Mouse (Mus musculus): Measurements from ENCODE around the gene Atrnl1. TPM values are rescaled to one million over a fixed set of nuclear protein-coding genes. Genes with fewer than 3 reads are reported as not detected.
"Not testable (repeated sequence)": the region's sequence is repeated elsewhere in the genome, so short reads cannot be mapped to it uniquely, and the experiment has no call there.

Gene Atrnl1
- polyA plus RNA-seq, 1 experiment from 2014 or later: 4.5 TPM

GRCm38 (mm10) chr19:57658111-57659091 is 47.6 kb downstream of the Atrnl1 start:
- H3K9me3 ChIP-seq: no peaks in the 10 kb centered on the region
- peaks cover 37% of the 10 kb centered on the region for H3K36me3 ChIP-seq
- 88% methylated on average over 8 of the region's 8 CpGs for WGBS
- no peak overlapping the region for H3K4me3 ChIP-seq
- H3K27me3 ChIP-seq (ENCODE audit: insufficient read depth, poor library complexity, severe bottlenecking): no peaks in the 10 kb centered on the region
- DNase-seq (ENCODE audit: low spot score): no peak
- H3K4me1 ChIP-seq (replicated peaks): 0 out of 2 replicates have a peak, but pooled peaks cover 4% of the 10 kb centered on the region
- H3K27ac ChIP-seq: no peak overlapping the region

- 0 out of 2 replicates have a peak, but pooled peaks cover 11% of the 10 kb centered on the region for H3K4me1 ChIP-seq (replicated peaks)
- peaks cover 38% of the 10 kb centered on the region for H3K36me3 ChIP-seq
- 89% methylated on average over 9 of the region's 9 CpGs for WGBS
- H3K27ac ChIP-seq: no peak overlapping the region
- no peak overlapping the region for H3K4me3 ChIP-seq
- no peaks in the 10 kb centered on the region for H3K27me3 ChIP-seq (ENCODE audit: insufficient read depth, poor library complexity, severe bottlenecking)
- no peaks in the 10 kb centered on the region for H3K9me3 ChIP-seq
- DNase-seq (ENCODE audit: low spot score): no peak
These were observed 56.2 kb downstream of the Atrnl1 start for GRCm38 (mm10) chr19:57667011-57667410.

GRCm38 (mm10) chr19:57667946-57668345 is 57.1 kb downstream of the Atrnl1 start:
- Histone ChIP-seq H3K4me3 (no peak overlapping the region), H3K36me3 (peaks cover 37% of the 10 kb centered on the region), H3K27ac (no peak overlapping the region), H3K9me3 (no peaks in the 10 kb centered on the region), H3K27me3 (ENCODE audit: insufficient read depth, poor library complexity, severe bottlenecking) (no peaks in the 10 kb centered on the region), H3K4me1 (replicated peaks) (0 out of 2 replicates have a peak, but pooled peaks cover 8% of the 10 kb centered on the region)
- 91% methylated on average over 10 of the region's 10 CpGs for WGBS
- no peak for DNase-seq (ENCODE audit: low spot score)

- 0 out of 2 replicates have a peak, but pooled peaks cover 6% of the 10 kb centered on the region for H3K36me3 ChIP-seq
- no peaks in the 10 kb centered on the region for H3K9me3 ChIP-seq
- H3K27me3 ChIP-seq (ENCODE audit: insufficient read depth, poor library complexity, severe bottlenecking): no peaks in the 10 kb centered on the region
- H3K4me1 ChIP-seq (replicated peaks): no peaks in the 10 kb centered on the region
- WGBS: 90% methylated on average over 3 of the region's 3 CpGs
- H3K27ac ChIP-seq: no peak overlapping the region
- DNase-seq (ENCODE audit: low spot score): no peak
- H3K4me3 ChIP-seq: no peak overlapping the region
These were observed 68.6 kb downstream of the Atrnl1 start for GRCm38 (mm10) chr19:57679455-57679854.

- 95% methylated on average over 20 of the region's 20 CpGs for WGBS
- H3K9me3 ChIP-seq: no peaks in the 10 kb centered on the region
- no peaks in the 10 kb centered on the region for H3K27me3 ChIP-seq (ENCODE audit: insufficient read depth, poor library complexity, severe bottlenecking)
- H3K4me3 ChIP-seq: no peak overlapping the region
- no peak overlapping the region for H3K27ac ChIP-seq
- H3K4me1 ChIP-seq (replicated peaks): no peaks in the 10 kb centered on the region
- peaks cover 14% of the 10 kb centered on the region for H3K36me3 ChIP-seq
- no peak for DNase-seq (ENCODE audit: low spot score)
These were observed 75.8 kb downstream of the Atrnl1 start for GRCm38 (mm10) chr19:57686596-57686995.

- Histone ChIP-seq H3K36me3 (peaks cover 40% of the 10 kb centered on the region), H3K27ac (no peak overlapping the region), H3K4me3 (no peak overlapping the region), H3K27me3 (ENCODE audit: insufficient read depth, poor library complexity, severe bottlenecking) (no peaks in the 10 kb centered on the region), H3K9me3 (no peaks in the 10 kb centered on the region), H3K4me1 (replicated peaks) (no peaks in the 10 kb centered on the region)
- WGBS: 80% methylated on average over 3 of the region's 3 CpGs
- DNase-seq (ENCODE audit: low spot score): no peak
These were observed 81.7 kb downstream of the Atrnl1 start for GRCm38 (mm10) chr19:57692566-57692965.

- H3K4me3 ChIP-seq; H3K27me3 ChIP-seq (ENCODE audit: insufficient read depth, poor library complexity, severe bottlenecking); H3K27ac ChIP-seq; H3K9me3 ChIP-seq; H3K4me1 ChIP-seq (replicated peaks); DNase-seq (ENCODE audit: low spot score): not testable (repeated sequence)
- 96% methylated on average over 5 of the region's 5 CpGs for WGBS
- peaks cover 47% of the 10 kb centered on the region for H3K36me3 ChIP-seq
These were observed 85.9 kb downstream of the Atrnl1 start for GRCm38 (mm10) chr19:57696781-57697180.

- Histone ChIP-seq H3K9me3 (no peaks in the 10 kb centered on the region), H3K4me3 (no peak overlapping the region), H3K27ac (no peak overlapping the region), H3K36me3 (peaks cover 43% of the 10 kb centered on the region), H3K27me3 (ENCODE audit: insufficient read depth, poor library complexity, severe bottlenecking) (no peaks in the 10 kb centered on the region), H3K4me1 (replicated peaks) (no peaks in the 10 kb centered on the region)
- 88% methylated on average over 5 of the region's 5 CpGs for WGBS
- DNase-seq (ENCODE audit: low spot score): no peak
These were observed 102.3 kb downstream of the Atrnl1 start for GRCm38 (mm10) chr19:57713138-57713537.

- Histone ChIP-seq H3K4me3 (no peak overlapping the region), H3K4me1 (replicated peaks) (no peaks in the 10 kb centered on the region), H3K27ac (no peak overlapping the region), H3K9me3 (no peaks in the 10 kb centered on the region), H3K27me3 (ENCODE audit: insufficient read depth, poor library complexity, severe bottlenecking) (no peaks in the 10 kb centered on the region), H3K36me3 (peaks cover 12% of the 10 kb centered on the region)
- whole genome bisulfite sequencing: 87% methylated on average over 6 of the region's 6 CpGs
- DNase-seq (ENCODE audit: low spot score): peak; percentile 12
These were observed 114.1 kb downstream of the Atrnl1 start for GRCm38 (mm10) chr19:57724920-57725319.

GRCm38 (mm10) chr19:57725326-57725725 is 114.5 kb downstream of the Atrnl1 start:
- DNase-seq (ENCODE audit: low spot score): no peak
- H3K4me1 ChIP-seq (replicated peaks): no peaks in the 10 kb centered on the region
- 94% methylated on average over 2 of the region's 2 CpGs for WGBS
- H3K4me3 ChIP-seq: no peak overlapping the region
- H3K36me3 ChIP-seq: peaks cover 13% of the 10 kb centered on the region
- no peak overlapping the region for H3K27ac ChIP-seq
- no peaks in the 10 kb centered on the region for H3K27me3 ChIP-seq (ENCODE audit: insufficient read depth, poor library complexity, severe bottlenecking)
- no peaks in the 10 kb centered on the region for H3K9me3 ChIP-seq

GRCm38 (mm10) chr19:57727009-57727408 is 116.2 kb downstream of the Atrnl1 start:
- H3K4me1 ChIP-seq (replicated peaks): no peaks in the 10 kb centered on the region
- 96% methylated on average over 4 of the region's 4 CpGs for WGBS
- H3K27ac ChIP-seq: no peak overlapping the region
- DNase-seq (ENCODE audit: low spot score): no peak
- no peaks in the 10 kb centered on the region for H3K27me3 ChIP-seq (ENCODE audit: insufficient read depth, poor library complexity, severe bottlenecking)
- H3K4me3 ChIP-seq: no peak overlapping the region
- H3K36me3 ChIP-seq: peaks cover 24% of the 10 kb centered on the region
- no peaks in the 10 kb centered on the region for H3K9me3 ChIP-seq

GRCm38 (mm10) chr19:57737475-57737874 is 126.6 kb downstream of the Atrnl1 start:
- no peak overlapping the region for H3K27ac ChIP-seq
- no peak overlapping the region for H3K4me3 ChIP-seq
- no peaks in the 10 kb centered on the region for H3K9me3 ChIP-seq
- peaks cover 24% of the 10 kb centered on the region for H3K36me3 ChIP-seq
- H3K4me1 ChIP-seq (replicated peaks): no peaks in the 10 kb centered on the region
- WGBS: 81% methylated on average over 3 of the region's 3 CpGs
- H3K27me3 ChIP-seq (ENCODE audit: insufficient read depth, poor library complexity, severe bottlenecking): no peaks in the 10 kb centered on the region
- no peak for DNase-seq (ENCODE audit: low spot score)

- no peak overlapping the region for H3K27ac ChIP-seq
- H3K4me3 ChIP-seq: no peak overlapping the region
- no peaks in the 10 kb centered on the region for H3K9me3 ChIP-seq
- 71% methylated on average over 9 of the region's 9 CpGs for WGBS
- H3K36me3 ChIP-seq: no peaks in the 10 kb centered on the region
- H3K27me3 ChIP-seq (ENCODE audit: insufficient read depth, poor library complexity, severe bottlenecking): no peaks in the 10 kb centered on the region
- no peaks in the 10 kb centered on the region for H3K4me1 ChIP-seq (replicated peaks)
- DNase-seq (ENCODE audit: low spot score): peak; percentile 26
These were observed 134.7 kb downstream of the Atrnl1 start for GRCm38 (mm10) chr19:57745579-57745978.
